Mouse (Mus musculus) spleen, adult 12 weeks (tissue): Measurements from ENCODE around the gene Il12b.
"Not testable (repeated sequence)": the region's sequence is repeated elsewhere in the genome, so short reads cannot be mapped to it uniquely, and the experiment has no call there.

ENCODE experiments used
- DNase-seq: peaks from one replicate; pipeline ENCODE4 v3.0.0; 2022; ENCODE audit warnings: low spot score

The Il12b gene

GRCm38 (mm10) chr11:44412276-44412675 is 12.4 kb downstream of the Il12b start:
- DNase-seq, result no peak

GRCm38 (mm10) chr11:44413371-44413770 is 13.5 kb downstream of the Il12b start:
- DNase-seq, result no peak

GRCm38 (mm10) chr11:44414605-44415004 is 14.7 kb downstream of the Il12b start:
- no peak for DNase-seq

- no peak for DNase-seq
These were observed 17.5 kb downstream of the Il12b start for GRCm38 (mm10) chr11:44417403-44417802.

- DNase-seq, result no peak
These were observed 22.7 kb downstream of the Il12b start for GRCm38 (mm10) chr11:44422337-44423111.

- DNase-seq, result no peak
These were observed 23.4 kb downstream of the Il12b start for GRCm38 (mm10) chr11:44423261-44423660.

- no peak for DNase-seq
These were observed 24.1 kb downstream of the Il12b start for GRCm38 (mm10) chr11:44423955-44424354.

GRCm38 (mm10) chr11:44425006-44425405 is 25.1 kb downstream of the Il12b start:
- DNase-seq, result no peak

GRCm38 (mm10) chr11:44425626-44426025 is 25.8 kb downstream of the Il12b start:
- no peak for DNase-seq

- no peak for DNase-seq
These were observed 28.1 kb downstream of the Il12b start for GRCm38 (mm10) chr11:44427951-44428350.

- DNase-seq, result no peak
These were observed 30.2 kb downstream of the Il12b start for GRCm38 (mm10) chr11:44430036-44430435.

GRCm38 (mm10) chr11:44437786-44438185 is 37.9 kb downstream of the Il12b start:
- no peak for DNase-seq

- no peak for DNase-seq
These were observed 51.2 kb downstream of the Il12b start for GRCm38 (mm10) chr11:44451046-44451445.

GRCm38 (mm10) chr11:44452016-44452415 is 52.2 kb downstream of the Il12b start:
- DNase-seq, result not testable (repeated sequence)

GRCm38 (mm10) chr11:44453423-44453822 is 53.6 kb downstream of the Il12b start:
- DNase-seq, result peak; percentile 30

GRCm38 (mm10) chr11:44461493-44461892 is 61.6 kb downstream of the Il12b start:
- no peak for DNase-seq
